Mouse (Mus musculus) 3134 (cell line): ENCODE data around the gene Nsa2.

ENCODE experiments used
- DNase-seq: peaks from one replicate; pipeline ENCODE4 v3.0.0-alpha.2; 2011; ENCODE audit warnings: low spot score; ENCODE audit not compliant: insufficient read length; ENCODE audit errors: extremely low read depth

The Nsa2 gene

GRCm38 (mm10) chr13:97088183-97088582 lies 49.6 kb downstream of the Nsa2 start:
- no peak for DNase-seq

DNA sequence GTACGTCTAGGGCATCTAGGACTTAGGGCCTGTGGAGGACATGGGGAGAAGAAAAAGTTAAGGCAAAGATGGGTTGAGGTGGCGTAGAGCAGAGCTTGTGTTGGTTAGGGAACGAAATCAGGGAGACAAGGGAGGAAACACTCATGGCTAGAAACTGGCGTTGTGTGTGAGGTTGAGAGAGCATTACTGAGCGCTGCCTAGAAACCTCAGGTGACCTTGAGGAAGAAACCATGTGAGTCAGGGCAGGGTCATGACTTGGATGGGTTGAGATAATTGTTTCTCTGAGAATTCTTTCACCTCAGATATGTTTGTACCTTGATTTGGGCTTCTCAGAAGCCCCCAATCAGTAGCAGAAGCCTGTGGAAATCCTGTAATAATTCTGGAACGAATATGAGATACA lies 50.3 kb downstream of the Nsa2 start:
- DNase-seq = no peak

- no peak for DNase-seq
Observed at GRCm38 (mm10) chr13:97086316-97086715, 51.4 kb downstream of the Nsa2 start.

DNA sequence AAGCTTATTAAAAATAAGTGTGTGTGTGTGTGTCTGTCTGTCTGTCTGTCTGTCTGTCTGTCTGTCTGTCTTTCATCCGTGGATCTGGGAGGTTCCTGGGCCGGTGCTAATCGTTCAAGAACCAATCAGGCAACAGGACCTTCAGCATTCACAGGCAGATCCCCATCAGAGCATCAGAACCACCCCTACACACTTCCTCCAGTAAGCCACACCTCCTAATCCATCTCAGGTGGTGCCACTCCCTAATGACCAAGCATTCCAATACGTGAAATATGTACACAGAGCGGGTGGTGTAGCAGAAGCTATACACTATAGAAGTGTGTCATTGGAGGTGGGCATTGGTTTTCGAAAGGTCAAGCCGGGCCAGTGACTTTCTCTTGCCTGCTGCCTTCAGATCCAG lies 55.3 kb downstream of the Nsa2 start:
- DNase-seq = no peak

DNA sequence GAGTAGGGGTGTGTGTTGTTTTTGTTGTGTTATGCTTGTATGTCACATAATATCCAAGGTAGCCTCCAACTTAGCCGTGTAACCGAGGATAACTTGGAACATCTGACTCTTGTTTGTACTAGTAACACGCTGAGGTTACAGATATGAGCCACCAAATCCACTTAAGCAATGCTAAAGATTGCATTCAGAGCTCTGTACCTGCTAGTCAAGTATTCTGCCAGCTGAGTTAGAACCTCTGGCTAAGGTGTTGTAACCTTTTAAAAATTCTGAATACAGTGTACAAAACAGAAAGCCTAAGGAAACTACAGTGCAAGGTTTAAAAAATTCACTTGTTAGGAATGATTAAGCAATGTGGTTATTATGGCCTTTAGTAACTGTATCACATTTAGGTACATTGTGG lies 57.1 kb downstream of the Nsa2 start:
- no peak for DNase-seq

GRCm38 (mm10) chr13:97080201-97080600 lies 57.5 kb downstream of the Nsa2 start:
- no peak for DNase-seq
